Mouse (Mus musculus): ENCODE data around the gene Btf3.
A peak's percentile ranks its signal among the peaks of the same experiment; 100 is the strongest.

The Btf3 gene

DNA sequence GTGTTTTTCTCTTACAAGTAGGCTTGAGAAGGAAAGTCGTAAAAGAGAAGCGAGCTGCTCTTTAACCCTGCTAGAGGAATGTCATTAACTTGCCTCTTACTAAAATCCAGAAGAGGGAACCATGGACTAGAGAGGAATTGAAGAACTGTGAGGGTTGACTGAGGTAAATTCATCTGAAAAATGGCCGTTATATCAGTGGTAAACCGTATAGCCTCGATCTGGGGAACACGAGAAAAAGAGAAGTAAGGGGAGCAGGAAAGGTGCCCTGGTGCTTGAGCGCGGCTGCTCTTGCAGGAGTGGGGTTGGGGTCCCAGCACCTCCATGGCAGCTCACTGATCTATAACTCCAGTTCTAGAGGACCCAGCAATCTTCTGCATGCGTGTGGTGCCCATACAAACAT is 42.8 kb downstream of the Btf3 start:
- no peak for DNase-seq

- DNase-seq, result no peak
Observed at GRCm38 (mm10) chr13:98264111-98264510, 52.7 kb downstream of the Btf3 start.

GRCm38 (mm10) chr13:98263458-98263987 is 53.3 kb downstream of the Btf3 start:
- DNase-seq, result no peak

- DNase-seq, result peak; percentile 98
Observed at GRCm38 (mm10) chr13:98262636-98263457, 54.0 kb downstream of the Btf3 start, which contains the start of the genes Utp15 and Ankra2. TSS of gene Utp15 (minus strand) at chr13:98263041. TSS of gene Ankra2 (plus strand) at chr13:98263074.

All from cerebellum, adult 8-10 months (tissue).